Mouse (Mus musculus) forebrain, embryonic 14.5 days (tissue): ENCODE results near the gene Psmc2. TPM values are rescaled to one million over a fixed set of nuclear protein-coding genes. Genes with fewer than 3 reads are reported as not detected.

Experiments used
- ATAC-seq: fragments of 200-750 bp; cut with Nextera tagmentation; 2 replicates; pipeline ENCODE4 v1.8.0; 2017; ENCODE audit warnings: mild to moderate bottlenecking, moderate library complexity
- DNase-seq: peaks from one replicate; pipeline ENCODE4 v3.0.0-alpha.2; 2015; ENCODE audit warnings: low spot score
- H3K27ac ChIP-seq: fragments of 300-500 bp; sonication (generic); 2 replicates; pipeline ENCODE4 v1.5.1; 2014; ENCODE audit warnings: low read depth, mild to moderate bottlenecking, control low read depth, low read length, moderate library complexity
- H3K27me3 ChIP-seq: fragments of 300-500 bp; sonication (generic); replicated peaks from 2 replicates; pipeline ENCODE4 v1.6.1; 2014; ENCODE audit warnings: low read length, control low read depth, mixed read lengths; ENCODE audit not compliant: control insufficient read depth, insufficient read depth
- H3K36me3 ChIP-seq: fragments of 300-500 bp; sonication (generic); 2 replicates; pipeline ENCODE4 v1.6.1; 2014; ENCODE audit warnings: low read length, control low read depth; ENCODE audit not compliant: control insufficient read depth, insufficient read depth
- H3K4me1 ChIP-seq: fragments of 300-500 bp; sonication (generic); 2 replicates; pipeline ENCODE4 v1.6.1; 2014; ENCODE audit warnings: antibody characterized with exemption, low read length, control low read depth; ENCODE audit not compliant: control insufficient read depth, insufficient read depth
- H3K4me2 ChIP-seq: fragments of 300-500 bp; sonication (generic); 2 replicates; pipeline ENCODE4 v1.6.1; 2014; ENCODE audit warnings: mild to moderate bottlenecking, control low read depth, low read length
- H3K4me3 ChIP-seq: fragments of 300-500 bp; sonication (generic); 2 replicates; pipeline ENCODE4 v1.5.1; 2014; ENCODE audit warnings: low read depth, low read length, control low read depth
- H3K9ac ChIP-seq: fragments of 300-500 bp; sonication (generic); 2 replicates; pipeline ENCODE4 v1.6.1; 2014; ENCODE audit warnings: mild to moderate bottlenecking, low read length, control low read depth, moderate library complexity
- H3K9me3 ChIP-seq: fragments of 300-500 bp; sonication (generic); replicated peaks from 2 replicates; pipeline ENCODE4 v1.6.1; 2016; ENCODE audit warnings: low read length, control low read depth, mixed read lengths; ENCODE audit not compliant: control insufficient read depth
- WGBS: fragments of 180-500 bp; shearing (Covaris S2); extraction: QIAGEN DNeasy Blood & Tissue Kit; methylation state at CpG from one replicate; pipeline ENCODE4 v1.1.7; 2014; 5-methylcytosine and 5-hydroxymethylcytosine counted together
- polyA plus RNA-seq: library from polyadenylated mRNA; unstranded; fragments of >200 nt; fragmentation: Nextera tagmentation; extraction: Ambion mirVana; gene quantifications from 2 replicates; pipeline ENCODE4 v1.2.1, GENCODE M21; 2014

Psmc2 gene
- polyA plus RNA-seq, 1 experiment from 2014 or later = 206 TPM

DNA sequence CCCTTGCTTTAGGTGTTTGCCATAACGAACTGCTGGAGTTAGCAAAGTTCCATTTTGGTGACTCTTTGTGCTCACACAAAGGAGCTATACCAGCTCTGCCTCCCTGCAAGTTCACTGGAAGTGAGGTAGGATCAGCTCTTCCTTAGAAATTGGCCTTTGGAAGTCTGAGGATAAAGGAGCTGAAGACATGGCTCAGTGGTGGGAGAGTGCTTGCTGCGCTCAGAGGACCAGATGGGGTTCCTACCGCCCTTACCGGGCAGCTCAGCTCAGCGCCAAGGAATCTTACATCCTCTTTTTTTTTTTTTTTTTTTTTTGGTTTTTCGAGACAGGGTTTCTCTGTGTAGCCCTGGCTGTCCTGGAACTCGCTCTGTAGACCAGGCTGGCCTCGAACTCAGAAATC lies 39.1 kb upstream of the Psmc2 start:
- no peaks in the 10 kb centered on the region for H3K9me3 ChIP-seq
- no peak overlapping the region for H3K9ac ChIP-seq
- no peak overlapping the region for H3K4me2 ChIP-seq
- peaks cover 89% of the 10 kb centered on the region for H3K36me3 ChIP-seq
- no peak for ATAC-seq
- H3K27me3 ChIP-seq = no peaks in the 10 kb centered on the region
- H3K4me3 ChIP-seq = no peak overlapping the region
- H3K27ac ChIP-seq = no peak overlapping the region
- WGBS = 92% methylated on average over 7 of the region's 8 CpGs
- no peaks in the 10 kb centered on the region for H3K4me1 ChIP-seq
- no peak for DNase-seq

GRCm38 (mm10) chr5:21768506-21768905 lies 16.6 kb upstream of the Psmc2 start:
- H3K4me1 ChIP-seq = no peaks in the 10 kb centered on the region
- H3K9ac ChIP-seq = no peak overlapping the region
- ATAC-seq (no peak), DNase-seq (no peak)
- 94% methylated on average over 4 of the region's 4 CpGs for WGBS
- no peak overlapping the region for H3K4me3 ChIP-seq
- H3K36me3 ChIP-seq = peaks cover 65% of the 10 kb centered on the region
- H3K27ac ChIP-seq = no peak overlapping the region
- no peaks in the 10 kb centered on the region for H3K27me3 ChIP-seq
- H3K9me3 ChIP-seq = no peaks in the 10 kb centered on the region
- H3K4me2 ChIP-seq = no peak overlapping the region

GRCm38 (mm10) chr5:21769841-21770240 lies 15.2 kb upstream of the Psmc2 start:
- 95% methylated on average over 6 of the region's 6 CpGs for WGBS
- DNase-seq = no peak
- peaks cover 65% of the 10 kb centered on the region for H3K36me3 ChIP-seq
- H3K27me3 ChIP-seq = no peaks in the 10 kb centered on the region
- no peak overlapping the region for H3K4me2 ChIP-seq
- H3K27ac ChIP-seq = no peak overlapping the region
- no peak overlapping the region for H3K4me3 ChIP-seq
- H3K9me3 ChIP-seq = no peaks in the 10 kb centered on the region
- H3K9ac ChIP-seq = no peak overlapping the region
- no peaks in the 10 kb centered on the region for H3K4me1 ChIP-seq
- ATAC-seq = no peak

DNA sequence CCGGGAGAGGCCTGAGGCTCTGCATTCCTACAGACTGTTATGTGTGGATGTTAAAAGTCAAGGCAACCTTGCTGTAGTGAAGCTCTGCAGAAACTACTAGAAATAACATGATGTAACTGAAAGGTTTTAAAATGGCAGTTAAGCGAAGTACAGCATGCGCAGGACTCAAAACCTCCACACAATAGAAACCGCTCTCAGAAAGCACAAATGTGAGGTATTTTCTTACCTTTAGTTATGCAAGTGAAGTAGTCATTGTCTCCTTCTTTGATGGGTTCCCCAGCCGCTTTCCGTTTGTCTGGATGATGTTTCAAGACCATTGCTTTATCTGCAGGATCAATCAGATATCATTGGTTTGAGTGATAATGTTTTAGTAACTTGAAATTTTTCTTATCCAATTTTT lies 8.6 kb upstream of the Psmc2 start:
- WGBS = 94% methylated on average over 6 of the region's 6 CpGs
- Histone ChIP-seq H3K36me3 (peaks cover 63% of the 10 kb centered on the region), H3K27me3 (no peaks in the 10 kb centered on the region), H3K4me3 (no peak overlapping the region), H3K4me2 (no peak overlapping the region), H3K9me3 (no peaks in the 10 kb centered on the region), H3K4me1 (no peaks in the 10 kb centered on the region), H3K9ac (no peak overlapping the region), H3K27ac (no peak overlapping the region)
- DNase-seq (no peak), ATAC-seq (no peak)

GRCm38 (mm10) chr5:21784161-21785052 lies 676 bp upstream of the Psmc2 start:
- under 1% methylated on average over 51 of the region's 51 CpGs for WGBS
- peak overlapping the region; percentile 52; the same call in 1 of the 2 replicates for H3K27ac ChIP-seq
- H3K9ac ChIP-seq = peak overlapping the region; percentile 81
- peak; percentile 76 for ATAC-seq
- no peaks in the 10 kb centered on the region for H3K27me3 ChIP-seq
- H3K4me3 ChIP-seq = peak overlapping the region; percentile 90
- peaks cover 34% of the 10 kb centered on the region for H3K36me3 ChIP-seq
- H3K4me2 ChIP-seq = peak overlapping the region; percentile 65
- H3K9me3 ChIP-seq = no peaks in the 10 kb centered on the region
- H3K4me1 ChIP-seq = peaks cover 20% of the 10 kb centered on the region
- peak; percentile 21 for DNase-seq

DNA sequence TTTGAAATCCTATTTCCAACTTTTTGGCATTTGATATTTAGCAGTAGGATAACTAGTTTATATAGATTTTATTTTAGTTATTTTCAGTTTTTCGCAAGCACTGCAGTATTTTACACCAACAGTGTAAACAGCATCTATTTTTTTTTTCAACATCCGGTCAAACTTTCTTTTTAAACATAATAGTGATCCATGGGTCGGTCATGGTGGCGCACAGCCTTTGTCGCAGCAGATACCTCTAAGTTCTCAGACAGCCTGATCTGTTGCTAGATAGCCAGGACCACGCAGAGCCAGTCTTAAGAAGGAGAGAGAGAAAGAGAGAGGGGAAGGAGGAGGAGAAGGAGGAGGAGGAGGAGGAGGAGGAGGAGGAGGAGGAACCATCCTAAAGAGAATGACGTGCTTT lies 693 bp downstream of the Psmc2 start:
- Histone ChIP-seq H3K27me3 (no peaks in the 10 kb centered on the region), H3K4me1 (peaks cover 20% of the 10 kb centered on the region), H3K9me3 (no peaks in the 10 kb centered on the region), H3K4me2 (peak overlapping the region; percentile 84; the same call in 1 of the 2 replicates), H3K36me3 (peaks cover 20% of the 10 kb centered on the region), H3K4me3 (no peak overlapping the region), H3K9ac (no peak overlapping the region), H3K27ac (peak overlapping the region; percentile 65; the same call in 1 of the 2 replicates)
- ATAC-seq (no peak), DNase-seq (no peak)
- WGBS = 72% methylated on average over 7 of the region's 7 CpGs

GRCm38 (mm10) chr5:21786258-21787185 lies 1.4 kb downstream of the Psmc2 start:
- Histone ChIP-seq H3K9ac (peak overlapping the region; percentile 83), H3K4me3 (peak overlapping the region; percentile 82), H3K4me1 (peaks cover 20% of the 10 kb centered on the region), H3K36me3 (peaks cover 15% of the 10 kb centered on the region), H3K9me3 (no peaks in the 10 kb centered on the region), H3K27ac (peak overlapping the region; percentile 65), H3K27me3 (no peaks in the 10 kb centered on the region), H3K4me2 (peak overlapping the region; percentile 84)
- ATAC-seq = peak; percentile 85
- peak; percentile 95 for DNase-seq
- WGBS = 2% methylated on average over 51 of the region's 51 CpGs

GRCm38 (mm10) chr5:21787186-21788105 lies 2.4 kb downstream of the Psmc2 start:
- H3K36me3 ChIP-seq = peaks cover 11% of the 10 kb centered on the region
- ATAC-seq (no peak), DNase-seq (no peak)
- WGBS = 39% methylated on average over 11 of the region's 11 CpGs
- H3K4me1 ChIP-seq = peaks cover 20% of the 10 kb centered on the region
- 0 out of 2 replicates have a peak overlapping the region, but pooled peaks have one; percentile 10 for H3K27ac ChIP-seq
- H3K9me3 ChIP-seq = no peaks in the 10 kb centered on the region
- peak overlapping the region; percentile 83 for H3K9ac ChIP-seq
- H3K4me2 ChIP-seq = peak overlapping the region; percentile 84
- H3K27me3 ChIP-seq = no peaks in the 10 kb centered on the region
- H3K4me3 ChIP-seq = peak overlapping the region; percentile 82
